Mouse (Mus musculus) retina, postnatal 7 days (tissue): Measurements from ENCODE around the gene Cd53.

ENCODE experiments used
- DNase-seq: peaks from one replicate; pipeline ENCODE4 v3.0.0-alpha.2; 2012; ENCODE audit warnings: low read depth, low spot score

The Cd53 gene

DNA sequence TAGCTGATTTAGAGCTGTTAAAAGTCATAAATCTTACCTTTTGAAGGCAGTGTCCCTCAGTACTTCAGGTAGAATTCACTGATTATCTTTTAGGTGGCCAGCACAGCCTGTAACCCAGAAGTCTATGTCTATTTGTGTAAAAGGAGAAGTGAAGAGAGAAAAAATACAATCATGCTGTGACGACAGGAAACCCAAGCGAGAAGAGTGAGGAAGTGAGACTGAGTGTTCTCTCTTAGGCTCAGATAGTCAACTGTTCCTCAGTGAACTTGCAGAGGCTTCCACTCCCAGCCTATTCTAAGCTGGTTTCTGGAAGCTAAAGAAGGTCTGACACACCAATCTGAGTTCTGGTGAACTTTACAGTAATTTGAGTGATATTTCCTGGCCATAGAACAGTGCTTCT lies at the start of gene Cd53:
Cd53 (minus strand) TSS at position 220 of the 400 bp plus-strand sequence.
- DNase-seq, result no peak

- no peak for DNase-seq
These were observed 42.2 kb upstream of the Cd53 start for GRCm38 (mm10) chr3:106832107-106832506.

- DNase-seq, result no peak
These were observed 36.2 kb upstream of the Cd53 start, which contains the start of gene Olfr266 for GRCm38 (mm10) chr3:106826187-106826586. Olfr266 (minus strand) TSS chr3:106826287.

DNA sequence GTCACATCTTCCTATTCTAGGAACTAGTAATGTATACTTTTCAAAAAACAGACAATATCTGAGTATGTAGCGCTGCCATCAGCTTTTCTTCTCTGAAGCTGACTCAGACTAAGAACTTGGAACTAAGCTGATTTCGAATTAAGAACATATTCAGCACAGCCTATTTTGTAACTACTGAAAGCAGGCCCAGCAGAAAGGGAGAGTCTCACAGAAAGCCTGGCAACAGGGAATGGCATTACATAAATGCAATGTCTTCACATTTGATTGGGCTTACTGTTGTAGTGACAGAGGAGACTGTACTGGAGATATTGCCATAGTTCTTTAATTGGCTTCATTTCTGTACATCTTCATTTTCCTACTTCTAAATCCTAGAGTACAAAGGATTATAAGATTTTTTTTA lies 27.7 kb upstream of the Cd53 start:
- DNase-seq, result no peak

- no peak for DNase-seq
These were observed 19.2 kb upstream of the Cd53 start for GRCm38 (mm10) chr3:106808972-106809695.

GRCm38 (mm10) chr3:106798079-106798478 lies 8.1 kb upstream of the Cd53 start:
- DNase-seq, result no peak

DNA sequence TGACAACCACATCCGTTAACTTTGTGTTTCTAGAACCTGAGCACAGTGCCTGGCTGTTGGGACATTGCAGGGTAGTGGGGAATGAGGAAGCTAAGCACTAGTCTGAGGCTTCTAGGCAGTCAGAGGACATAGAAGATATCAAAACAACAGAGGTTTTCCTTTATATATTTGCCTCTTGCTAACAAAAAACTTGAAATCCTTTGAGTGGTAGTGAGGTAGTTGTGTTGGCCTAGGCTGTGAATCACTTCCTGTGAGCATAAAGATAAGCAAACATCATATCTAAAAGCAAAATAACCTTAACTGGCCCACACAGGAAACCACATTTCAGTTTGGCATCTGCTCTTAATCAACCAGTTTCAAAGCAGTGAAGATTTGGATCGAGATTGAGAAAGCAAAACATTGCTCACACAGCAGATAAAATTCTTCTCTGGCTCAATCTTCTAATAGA lies 1.5 kb downstream of the Cd53 start:
- no peak for DNase-seq

- no peak for DNase-seq
These were observed 2.0 kb downstream of the Cd53 start for GRCm38 (mm10) chr3:106787972-106788371.

DNA sequence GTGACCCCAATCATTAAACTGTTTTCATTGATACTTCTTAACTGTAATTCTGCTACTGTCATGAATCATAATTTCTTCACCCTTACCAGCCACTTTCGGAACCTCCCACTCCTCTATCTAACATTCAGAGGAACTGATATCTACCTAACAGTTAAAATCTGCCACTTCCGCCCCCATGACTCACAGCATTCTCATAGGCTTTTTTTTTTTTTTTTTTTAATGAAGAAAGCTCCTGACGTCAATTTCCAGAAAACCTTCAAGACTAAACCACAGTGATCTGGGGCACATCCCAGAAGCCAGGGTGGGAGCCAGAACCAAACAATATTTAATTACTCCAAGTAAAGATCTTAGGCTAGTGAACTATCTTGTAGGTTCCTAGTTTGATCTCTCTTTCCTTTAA lies 4.8 kb downstream of the Cd53 start:
- no peak for DNase-seq

- DNase-seq, result no peak
These were observed 18.1 kb downstream of the Cd53 start for GRCm38 (mm10) chr3:106771834-106772233.

GRCm38 (mm10) chr3:106755898-106756297 lies 34.1 kb downstream of the Cd53 start:
- DNase-seq, result no peak

GRCm38 (mm10) chr3:106722028-106722945 lies 67.7 kb downstream of the Cd53 start:
- DNase-seq, result peak; percentile 72

GRCm38 (mm10) chr3:106721397-106722027 lies 68.4 kb downstream of the Cd53 start:
- peak; percentile 93 for DNase-seq
